Mouse (Mus musculus) thymus, adult 2 months (tissue): ENCODE data around the gene Abca17. TPM values are rescaled to one million over a fixed set of nuclear protein-coding genes. Genes with fewer than 3 reads are reported as not detected.

Experiments used
- DNase-seq: peaks from one replicate; pipeline ENCODE4 v3.0.0; 2021
- H3K27ac ChIP-seq: fragments of 200-500 bp; 2 replicates; pipeline ENCODE4 v1.5.1; 2012; ENCODE audit warnings: low read length, control low read depth; ENCODE audit not compliant: control insufficient read depth, insufficient read depth
- H3K27me3 ChIP-seq: fragments of 200-500 bp; 2 replicates; pipeline ENCODE4 v1.6.1; 2012; ENCODE audit warnings: mild to moderate bottlenecking, low read length, moderate library complexity, mixed read lengths; ENCODE audit not compliant: control insufficient read depth, insufficient read depth
- H3K36me3 ChIP-seq: fragments of 200-500 bp; 2 replicates; pipeline ENCODE4 v1.6.1; 2012; ENCODE audit warnings: mild to moderate bottlenecking, low read length, moderate library complexity; ENCODE audit not compliant: control insufficient read depth, insufficient read depth
- H3K4me1 ChIP-seq: fragments of 200-500 bp; replicated peaks from 2 replicates; pipeline ENCODE4 v1.6.1; 2012; ENCODE audit warnings: low read length; ENCODE audit not compliant: control insufficient read depth, insufficient read depth
- H3K4me3 ChIP-seq: fragments of 200-500 bp; 2 replicates; pipeline ENCODE4 v1.5.1; 2012; ENCODE audit warnings: mild to moderate bottlenecking, low read length, control low read depth, moderate library complexity; ENCODE audit not compliant: control insufficient read depth, insufficient read depth
- CTCF ChIP-seq: fragments of 200-500 bp; IDR thresholded peaks from 2 replicates; pipeline ENCODE4 v1.5.1; 2012; ENCODE audit warnings: mild to moderate bottlenecking, control low read depth, low read length, moderate library complexity, borderline replicate concordance; ENCODE audit not compliant: control insufficient read depth, poor library complexity, insufficient read depth; ENCODE audit errors: extremely low read depth
- POLR2A ChIP-seq: fragments of 200-500 bp; IDR thresholded peaks from 2 replicates; pipeline ENCODE4 v1.6.1; 2012; ENCODE audit warnings: mild to moderate bottlenecking, low read length, control low read depth, moderate library complexity; ENCODE audit not compliant: control insufficient read depth, poor library complexity, insufficient read depth; ENCODE audit errors: extremely low read depth
- WGBS: fragments of 180-500 bp; shearing (Covaris S2); methylation state at CpG from one replicate; pipeline ENCODE4 v1.1.7; 2018; 5-methylcytosine and 5-hydroxymethylcytosine counted together
- polyA plus RNA-seq: library from polyadenylated mRNA; depleted of rRNA; stranded (reverse); fragments of >200 nt; gene quantifications from 2 replicates; pipeline ENCODE4 v1.2.3, GENCODE M21; 2012; rRNA removed

Gene Abca17
- polyA plus RNA-seq: 0.06 and 0.13 TPM in 2 replicates

- Histone ChIP-seq H3K27ac (no peak within 1 kb of the TSS), H3K27me3 (peaks cover 2% of the 10 kb centered on the region; the same call in 1 of the 2 replicates), H3K36me3 (no peaks in the 10 kb centered on the region), H3K4me3 (peak within 1 kb of the TSS; percentile 76), H3K4me1 (peaks cover 23% of the 10 kb centered on the region)
- TF ChIP-seq POLR2A (no peak), CTCF (no peak)
- peak; percentile 23 for DNase-seq
- 2% methylated on average over 42 of the region's 42 CpGs for WGBS
These were observed at the start of gene Abca17 for GRCm38 (mm10) chr17:24350926-24351759. TSS of gene Abca17 (minus strand) at chr17:24351068.

GRCm38 (mm10) chr17:24394456-24394855 lies 43.6 kb upstream of the Abca17 start:
- Histone ChIP-seq H3K4me1 (no peaks in the 10 kb centered on the region), H3K27me3 (no peaks in the 10 kb centered on the region), H3K4me3 (no peak overlapping the region), H3K27ac (no peak overlapping the region), H3K36me3 (no peaks in the 10 kb centered on the region)
- DNase-seq: no peak
- TF ChIP-seq CTCF (no peak), POLR2A (no peak)
- 93% methylated on average over 7 of the region's 7 CpGs for WGBS

- WGBS: 65% methylated on average over 4 of the region's 4 CpGs
- Histone ChIP-seq H3K4me3 (no peak overlapping the region), H3K36me3 (no peaks in the 10 kb centered on the region)
These were observed 42.7 kb upstream of the Abca17 start for GRCm38 (mm10) chr17:24393527-24393926.

GRCm38 (mm10) chr17:24391149-24391548 lies 40.3 kb upstream of the Abca17 start:
- peak; percentile 15 for DNase-seq
- H3K4me1 ChIP-seq: no peaks in the 10 kb centered on the region
- H3K27ac ChIP-seq: no peak overlapping the region
- WGBS: 85% methylated on average over 8 of the region's 8 CpGs
- H3K36me3 ChIP-seq: no peaks in the 10 kb centered on the region
- no peak overlapping the region for H3K4me3 ChIP-seq
- TF ChIP-seq POLR2A (no peak), CTCF (peak; percentile 42; the same call in 1 of the 2 replicates)
- H3K27me3 ChIP-seq: no peaks in the 10 kb centered on the region

More at GRCm38 (mm10) chr17:24393527-24393926, 42.7 kb upstream of the Abca17 start:
- Histone ChIP-seq H3K27me3 (no peaks in the 10 kb centered on the region), H3K27ac (no peak overlapping the region), H3K4me1 (no peaks in the 10 kb centered on the region)
- no peak for TF ChIP-seq POLR2A
- TF ChIP-seq CTCF: no peak
- no peak for DNase-seq

GRCm38 (mm10) chr17:24389865-24390264 lies 39.0 kb upstream of the Abca17 start:
- TF ChIP-seq CTCF (no peak), POLR2A (no peak)
- Histone ChIP-seq H3K27ac (no peak overlapping the region), H3K4me1 (no peaks in the 10 kb centered on the region), H3K27me3 (no peaks in the 10 kb centered on the region), H3K4me3 (no peak overlapping the region), H3K36me3 (no peaks in the 10 kb centered on the region)
- DNase-seq: peak; percentile 37
- 19% methylated on average over 2 of the region's 2 CpGs for WGBS

- H3K27ac ChIP-seq: no peak overlapping the region
- H3K27me3 ChIP-seq: no peaks in the 10 kb centered on the region
- DNase-seq: no peak
- no peak overlapping the region for H3K4me3 ChIP-seq
- WGBS: 100% methylated on average over 5 of the region's 5 CpGs
- 0 out of 2 replicates have a peak, but pooled peaks cover under 1% of the 10 kb centered on the region for H3K36me3 ChIP-seq
- no peak for TF ChIP-seq CTCF
- no peak for TF ChIP-seq POLR2A
- H3K4me1 ChIP-seq: no peaks in the 10 kb centered on the region
These were observed 37.8 kb upstream of the Abca17 start for GRCm38 (mm10) chr17:24388711-24389110.
